Mouse (Mus musculus): Measurements from ENCODE around the gene Fbxl8.

DNA sequence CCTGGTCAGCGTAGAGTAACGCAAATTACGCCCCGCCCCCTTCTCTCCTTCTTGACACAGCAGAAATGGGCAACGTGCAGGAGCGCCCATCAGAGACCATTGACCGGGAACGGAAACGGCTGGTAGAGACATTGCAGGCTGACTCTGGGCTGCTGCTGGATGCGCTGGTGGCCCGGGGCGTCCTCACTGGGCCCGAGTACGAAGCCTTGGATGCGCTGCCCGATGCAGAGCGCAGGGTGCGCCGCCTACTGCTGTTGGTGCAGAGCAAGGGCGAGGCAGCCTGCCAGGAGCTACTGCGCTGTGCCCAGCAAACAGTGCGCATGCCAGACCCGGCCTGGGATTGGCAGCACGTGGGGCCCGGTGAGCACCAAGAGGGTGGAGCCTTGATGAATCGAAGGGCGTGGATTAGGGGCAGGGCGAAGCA is 14.5 kb downstream of the Fbxl8 start:
- TF ChIP-seq CTCF (IDR thresholded peaks at IDR 0.05; ENCODE audit: borderline replicate concordance, insufficient read depth, low read depth, low read length) (no peak; the same call in 1 of the 2 replicates), POLR2A (IDR thresholded peaks at IDR 0.05; ENCODE audit: borderline replicate concordance, insufficient read depth, low read length) (peak; percentile 27; the same call in 1 of the 2 replicates)
